Mouse (Mus musculus) thymus, postnatal 4 days (tissue): Measurements from ENCODE around the gene Ptprf.

Source experiments
- DNase-seq: peaks from one replicate; pipeline ENCODE4 v3.0.0; 2021

The Ptprf gene

GRCm38 (mm10) chr4:118291231-118291630, at the start of gene Ptprf:
Gene Ptprf (minus strand): TSS chr4:118291405.
- DNase-seq = peak; percentile 90

DNA sequence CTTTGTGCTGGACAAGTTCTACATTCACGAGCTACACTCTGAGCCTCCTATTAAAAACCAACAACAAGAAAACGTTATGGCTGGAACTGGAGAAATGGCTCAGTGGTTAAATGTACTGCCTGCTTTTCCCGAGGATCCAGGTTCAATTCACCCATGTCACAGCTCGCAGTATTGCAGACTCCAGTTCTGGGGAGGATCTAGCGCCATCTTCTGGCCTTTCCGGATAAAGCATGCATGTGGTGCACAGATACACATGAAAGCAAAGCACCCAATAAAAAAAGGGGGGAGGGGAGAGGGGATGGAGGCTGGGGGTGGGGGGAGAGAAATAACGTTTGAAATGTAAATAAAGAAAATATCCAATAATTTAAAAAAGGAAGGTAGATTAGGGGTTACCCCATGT, 45.5 kb upstream of the Ptprf start:
- peak; percentile 87 for DNase-seq

- no peak for DNase-seq
Measured at GRCm38 (mm10) chr4:118335991-118336390, 44.8 kb upstream of the Ptprf start.

DNA sequence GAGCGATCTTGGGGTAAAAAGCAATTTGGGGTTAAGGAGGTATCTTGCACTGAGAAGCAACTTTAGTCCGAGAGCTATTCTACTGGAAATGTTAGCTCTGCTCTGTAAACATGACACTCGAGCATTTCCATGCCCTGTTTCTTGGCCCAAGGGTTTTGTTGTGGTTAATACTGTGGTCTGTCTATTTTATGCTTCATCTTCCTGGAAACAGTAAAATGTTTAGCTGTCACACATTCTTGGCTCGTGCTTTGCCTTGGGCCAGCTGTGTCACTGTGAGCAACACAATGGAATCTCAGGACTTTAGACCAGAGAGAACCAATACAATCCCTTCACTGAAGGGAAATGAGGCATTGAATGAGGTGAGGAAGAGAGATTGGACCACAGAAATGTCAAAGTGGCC, 40.6 kb upstream of the Ptprf start:
- no peak for DNase-seq

- no peak for DNase-seq
Measured at GRCm38 (mm10) chr4:118326476-118326875, 35.3 kb upstream of the Ptprf start.

DNA sequence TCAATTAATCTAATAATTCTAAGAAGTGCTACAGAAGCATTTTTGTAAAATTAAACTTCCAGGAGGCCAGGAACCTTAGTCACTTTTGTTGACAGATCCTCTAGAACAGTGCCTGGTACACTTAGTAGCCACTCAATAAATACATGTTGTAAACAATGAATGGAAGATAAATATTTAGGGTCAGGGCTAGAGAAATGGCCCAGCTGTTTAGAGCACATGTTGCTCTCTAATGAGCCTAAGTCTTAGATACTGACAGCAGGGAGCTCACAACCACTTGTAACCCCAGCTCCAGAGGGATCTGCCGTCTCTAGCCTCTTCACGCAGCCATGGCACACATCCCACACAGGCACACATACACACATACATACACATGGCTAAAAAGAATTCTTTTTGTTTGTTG, 29.4 kb upstream of the Ptprf start:
- DNase-seq = no peak

- DNase-seq = no peak
Measured at GRCm38 (mm10) chr4:118319706-118320344, 28.6 kb upstream of the Ptprf start.

DNA sequence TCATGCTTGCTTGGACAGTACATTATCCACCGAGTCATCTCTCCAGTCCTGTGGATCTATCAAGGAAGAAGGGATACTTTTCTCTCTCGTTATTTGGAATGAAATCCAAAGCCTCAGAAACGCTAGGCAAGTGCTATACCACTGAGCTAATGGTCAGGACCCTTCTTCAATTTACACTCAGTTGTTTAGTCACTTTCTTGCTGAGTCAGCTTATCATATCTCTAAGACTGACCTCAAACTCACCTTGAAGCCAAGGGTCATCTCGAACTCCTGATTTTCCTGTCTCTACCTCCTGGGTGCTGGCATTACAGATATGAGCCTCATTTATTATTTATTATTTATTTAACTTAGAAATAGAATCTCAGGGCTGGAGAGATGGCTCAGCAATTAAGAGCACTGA, 25.5 kb upstream of the Ptprf start:
- DNase-seq = no peak

DNA sequence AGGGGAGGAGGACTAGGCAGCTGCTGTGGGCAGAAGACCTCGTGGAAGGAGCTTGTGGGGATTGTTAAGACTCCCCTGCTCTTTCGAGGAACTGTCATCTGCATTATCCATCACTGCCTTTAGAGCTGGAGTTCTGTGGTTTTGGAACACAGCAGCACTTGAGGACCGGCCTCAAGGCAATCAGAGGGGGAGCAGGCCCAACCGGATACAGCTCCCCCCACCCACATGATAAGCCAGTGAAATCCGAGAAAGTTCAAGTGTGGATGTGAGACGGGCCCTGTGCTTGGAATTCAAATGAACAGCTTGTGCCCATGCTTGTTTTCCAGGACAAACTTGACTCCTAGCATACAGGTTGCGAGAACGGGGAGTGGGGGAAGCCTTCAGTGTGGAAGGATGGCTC, 24.1 kb upstream of the Ptprf start:
- no peak for DNase-seq

DNA sequence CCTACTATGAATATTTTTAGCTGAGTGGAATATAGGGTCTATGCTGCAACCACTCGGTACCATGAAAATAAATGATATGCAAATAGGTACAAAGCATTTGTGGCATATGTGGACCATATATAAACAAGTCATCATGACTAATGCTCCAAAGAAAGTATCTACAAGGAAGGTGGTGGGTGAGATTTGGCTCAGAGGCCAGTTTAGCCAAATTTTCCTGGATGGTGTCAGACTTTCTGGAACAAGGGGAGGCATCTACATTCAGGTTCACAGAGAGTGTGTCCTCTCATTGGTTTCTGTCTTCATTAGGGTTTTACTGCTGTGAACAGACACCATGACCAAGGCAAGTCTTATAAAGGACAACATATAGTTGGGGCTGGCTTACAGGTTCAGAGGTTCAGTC, 19.3 kb upstream of the Ptprf start:
- DNase-seq = no peak

GRCm38 (mm10) chr4:118307533-118308263, 16.5 kb upstream of the Ptprf start:
- no peak for DNase-seq

GRCm38 (mm10) chr4:118306113-118306696, 15.0 kb upstream of the Ptprf start:
- DNase-seq = no peak

- DNase-seq = no peak
Measured at GRCm38 (mm10) chr4:118304984-118305383, 13.8 kb upstream of the Ptprf start.

DNA sequence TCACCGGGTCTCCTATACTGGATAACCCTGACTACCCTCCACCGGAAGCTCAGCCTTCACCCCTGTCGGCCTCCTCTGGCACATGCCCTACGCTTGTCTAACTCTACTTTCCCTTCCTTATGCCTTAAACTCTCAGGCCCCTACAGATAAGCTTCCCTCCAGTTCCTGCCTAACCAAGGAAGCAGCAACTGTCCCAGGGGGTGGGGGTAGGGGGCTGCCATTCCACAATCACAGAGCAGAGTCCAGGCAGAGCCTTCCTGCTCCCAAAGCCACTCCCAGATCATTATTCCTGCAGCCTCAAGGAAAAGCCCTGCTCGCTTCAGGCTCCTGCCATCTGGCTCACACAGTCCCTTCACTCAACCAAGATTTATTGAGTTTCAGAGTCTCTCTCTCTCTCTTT, 6.6 kb upstream of the Ptprf start:
- DNase-seq = no peak

DNA sequence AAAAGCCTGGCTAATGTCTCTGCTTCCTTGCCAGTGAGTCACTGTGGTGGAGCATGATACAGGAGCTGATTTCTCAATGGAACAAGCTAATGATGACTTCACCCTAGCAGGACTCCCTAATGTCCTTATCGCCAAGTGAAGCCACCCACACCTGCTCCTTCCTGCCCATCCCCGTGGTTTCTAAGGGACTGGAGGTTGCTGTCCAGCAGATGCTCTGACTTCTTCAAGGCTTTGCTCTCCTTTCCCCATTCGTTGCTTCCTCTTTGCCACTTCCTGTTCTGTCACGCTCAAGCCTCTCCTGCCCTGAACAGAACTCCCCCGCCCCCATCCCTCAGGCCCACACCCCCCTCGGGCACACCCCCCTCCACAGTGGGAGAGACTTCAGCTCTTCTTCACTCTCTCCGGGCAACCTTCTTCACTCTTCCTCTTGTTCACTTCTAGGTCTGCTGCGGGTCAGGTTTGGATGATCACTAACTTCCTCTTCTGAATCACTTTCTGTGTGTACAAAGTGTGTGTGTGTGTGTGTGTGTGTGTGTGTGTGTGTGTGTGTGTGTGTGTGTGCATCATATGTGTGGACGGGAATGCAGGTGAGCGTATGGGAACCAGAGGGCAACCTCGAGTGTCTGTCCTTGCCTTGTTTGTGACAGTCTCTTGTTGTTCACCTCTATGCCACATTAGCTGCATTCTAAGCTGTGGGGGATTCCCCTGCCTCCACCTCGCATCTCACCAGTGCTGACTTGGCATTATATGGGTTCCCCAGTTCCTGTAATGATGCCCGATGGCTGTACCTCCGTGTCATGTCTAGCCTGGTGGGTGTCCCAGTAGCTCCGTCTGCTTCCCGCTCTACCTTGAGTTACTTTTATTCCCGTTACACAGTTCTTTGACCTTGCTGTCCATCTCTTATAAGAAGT, 4.7 kb upstream of the Ptprf start:
- peak; percentile 67 for DNase-seq

GRCm38 (mm10) chr4:118294811-118295210, 3.6 kb upstream of the Ptprf start:
- no peak for DNase-seq

DNA sequence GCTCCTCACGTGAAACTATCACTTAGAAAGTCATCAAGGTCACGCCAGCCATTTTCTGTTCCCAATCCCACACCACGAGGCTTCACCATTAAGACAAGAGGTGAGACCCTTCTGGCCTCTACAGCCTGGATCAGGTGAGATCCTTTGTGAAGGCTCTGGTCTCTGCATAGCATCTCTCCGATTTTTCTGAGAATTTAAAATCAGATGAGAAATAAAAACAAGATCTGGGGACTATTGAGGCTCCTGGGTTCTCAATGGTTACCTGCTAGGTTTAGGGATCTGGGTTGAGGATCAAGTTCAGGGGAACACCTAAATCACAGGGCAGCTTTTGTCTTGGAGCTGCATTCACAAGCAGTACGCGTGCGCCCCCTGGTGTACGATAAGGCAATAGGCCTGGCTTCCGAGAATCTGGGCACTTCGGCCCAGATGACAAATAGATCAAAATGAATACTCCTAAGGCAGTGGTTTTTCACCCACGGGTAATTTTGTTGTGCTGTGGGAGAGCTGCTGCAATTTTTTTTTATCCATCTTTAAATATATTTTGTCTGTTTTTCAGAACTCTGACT, 1.6 kb upstream of the Ptprf start:
- peak; percentile 93 for DNase-seq

DNA sequence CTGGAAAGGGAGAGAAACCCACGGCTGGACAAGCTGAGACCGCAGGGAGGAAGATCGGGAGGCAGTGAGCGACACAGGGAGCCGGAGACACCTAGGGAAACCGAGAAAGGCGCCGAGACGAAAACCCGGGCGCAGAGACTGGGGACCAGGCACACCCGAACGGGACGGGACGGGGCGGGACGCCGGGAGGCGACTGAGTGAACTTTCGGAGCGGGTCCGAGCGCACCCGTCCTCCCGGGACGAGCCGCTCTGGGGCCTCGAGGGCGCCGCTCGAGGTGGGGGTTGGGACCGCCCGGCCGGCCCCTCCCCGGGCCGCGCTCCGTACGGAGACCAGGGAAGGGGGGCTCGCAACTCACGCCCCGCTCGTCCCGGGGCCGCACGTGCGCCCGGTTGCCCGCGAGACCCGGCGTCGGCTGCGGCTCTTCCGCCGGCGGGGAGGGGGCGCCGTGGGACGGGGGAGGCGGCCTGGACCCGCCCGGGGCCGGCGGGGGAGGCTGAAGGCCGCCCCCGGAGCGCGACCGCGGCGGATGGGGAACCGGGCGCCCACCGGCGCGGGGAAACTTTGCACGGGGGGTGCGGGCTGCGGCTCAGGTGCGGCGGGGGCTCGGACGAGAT, 682 bp downstream of the Ptprf start:
- peak; percentile 80 for DNase-seq

- DNase-seq = peak; percentile 75
Measured at GRCm38 (mm10) chr4:118289960-118290415, 1.2 kb downstream of the Ptprf start.

DNA sequence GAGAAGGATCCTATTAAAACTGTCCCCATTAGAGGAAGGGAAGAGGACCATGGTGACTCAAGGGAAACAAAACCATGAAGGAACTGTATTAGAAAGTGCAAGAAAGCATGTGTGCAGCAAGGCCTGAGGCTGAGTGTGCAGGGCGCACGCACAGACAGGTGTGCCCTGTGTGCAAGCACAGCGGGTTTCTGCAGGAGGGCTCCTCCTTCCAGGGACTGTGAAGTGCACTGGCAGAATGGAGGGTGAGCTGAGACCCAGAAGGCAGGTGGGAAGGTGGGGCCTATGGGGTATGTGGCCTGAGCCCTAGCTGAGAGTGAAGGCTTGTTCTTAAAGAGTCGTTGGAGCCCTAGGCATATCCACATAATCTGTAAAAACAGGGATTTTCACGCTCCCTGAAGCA, 1.9 kb downstream of the Ptprf start:
- peak; percentile 61 for DNase-seq

GRCm38 (mm10) chr4:118288531-118288930, 2.7 kb downstream of the Ptprf start:
- peak; percentile 48 for DNase-seq

DNA sequence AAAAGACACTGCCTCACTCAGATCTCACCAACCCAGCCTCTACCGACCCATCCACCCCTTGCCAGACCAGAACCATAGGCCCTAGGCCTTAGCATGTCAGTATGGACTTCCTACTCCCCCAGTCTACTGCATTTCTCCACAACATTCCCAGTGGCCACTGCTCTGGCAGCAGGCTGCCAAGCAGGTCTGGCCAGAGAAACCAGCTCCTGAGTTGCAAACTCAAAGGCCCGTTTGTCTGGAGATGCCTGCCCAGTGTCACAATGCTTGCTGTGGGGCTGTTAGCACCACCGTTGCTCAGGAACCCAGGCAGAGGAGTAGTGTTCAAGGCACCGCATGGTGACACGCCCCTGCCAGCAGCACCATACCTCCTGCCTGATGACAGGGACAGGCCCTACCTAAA, 5.0 kb downstream of the Ptprf start:
- no peak for DNase-seq
